Mouse (Mus musculus) limb, embryonic 11.5 days (tissue): ENCODE results near the gene St3gal4. TPM values are rescaled to one million over a fixed set of nuclear protein-coding genes. Genes with fewer than 3 reads are reported as not detected.

Source experiments
- ATAC-seq: fragments of 200-750 bp; cut with Nextera tagmentation; 2 replicates; pipeline ENCODE4 v1.8.0; 2017; ENCODE audit warnings: low read depth; ENCODE audit not compliant: insufficient number of reproducible peaks, low FRiP score, low TSS enrichment
- DNase-seq: peaks from one replicate; pipeline ENCODE4 v3.0.0-alpha.2; 2015; ENCODE audit warnings: low spot score
- H3K27ac ChIP-seq: fragments of 300-500 bp; sonication (generic); replicated peaks from 2 replicates; pipeline ENCODE4 v1.5.1; 2014; ENCODE audit warnings: low read depth, mild to moderate bottlenecking, low read length
- H3K27me3 ChIP-seq: fragments of 300-500 bp; sonication (generic); 2 replicates; pipeline ENCODE4 v1.6.1; 2014; ENCODE audit warnings: mild to moderate bottlenecking, low read length, mixed read lengths; ENCODE audit not compliant: control insufficient read depth, insufficient read depth
- H3K36me3 ChIP-seq: fragments of 300-500 bp; sonication (generic); 2 replicates; pipeline ENCODE4 v1.6.1; 2014; ENCODE audit warnings: mild to moderate bottlenecking, low read length, moderate library complexity, mixed read lengths; ENCODE audit not compliant: control insufficient read depth, insufficient read depth
- H3K4me1 ChIP-seq: fragments of 300-500 bp; sonication (generic); 2 replicates; pipeline ENCODE4 v1.6.1; 2014; ENCODE audit warnings: low read length, mixed read lengths; ENCODE audit not compliant: control insufficient read depth, insufficient read depth
- H3K4me2 ChIP-seq: fragments of 300-500 bp; sonication (generic); 2 replicates; pipeline ENCODE4 v1.6.1; 2014; ENCODE audit warnings: low read depth, mild to moderate bottlenecking, moderate library complexity; ENCODE audit not compliant: severe bottlenecking
- H3K4me3 ChIP-seq: fragments of 300-500 bp; sonication (generic); 2 replicates; pipeline ENCODE4 v1.5.1; 2014; ENCODE audit warnings: low read depth, low read length
- H3K9ac ChIP-seq: fragments of 300-500 bp; sonication (generic); 2 replicates; pipeline ENCODE4 v1.6.1; 2014; ENCODE audit warnings: mild to moderate bottlenecking, low read length
- H3K9me3 ChIP-seq: fragments of 300-500 bp; sonication (generic); 2 replicates; pipeline ENCODE4 v1.6.1; 2016; ENCODE audit warnings: low read length; ENCODE audit not compliant: control insufficient read depth
- WGBS: fragments of 180-500 bp; shearing (Covaris S2); extraction: QIAGEN DNeasy Blood & Tissue Kit; methylation state at CpG from one replicate; pipeline ENCODE4 v1.1.7; 2014; 5-methylcytosine and 5-hydroxymethylcytosine counted together
- polyA plus RNA-seq: library from polyadenylated mRNA; unstranded; fragments of >200 nt; fragmentation: Nextera tagmentation; extraction: Ambion mirVana; gene quantifications from 2 replicates; pipeline ENCODE4 v1.2.1, GENCODE M21; 2014

St3gal4 gene
- polyA plus RNA-seq, 1 experiment from 2014 or later = 25.6 TPM

DNA sequence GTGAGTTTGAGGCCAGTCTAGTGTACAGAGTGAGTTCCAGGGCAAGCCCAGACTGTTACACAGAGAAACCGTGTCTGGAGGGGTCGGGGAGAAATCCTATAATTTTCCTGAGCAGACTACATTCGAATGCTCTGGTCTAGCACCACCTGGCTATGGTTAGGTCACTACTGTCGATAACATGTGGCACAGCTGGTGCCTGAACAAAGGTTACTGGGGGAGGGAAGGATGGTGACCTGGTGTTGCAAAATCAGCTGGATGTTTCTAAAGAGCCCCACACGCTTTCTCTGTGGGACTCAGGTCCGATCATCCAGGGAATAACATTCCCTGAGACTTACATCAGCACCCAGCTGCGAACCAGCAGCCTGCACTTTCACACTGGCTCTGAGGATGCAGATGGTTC, 19.0 kb upstream of the St3gal4 start:
- Histone ChIP-seq H3K9ac (no peak overlapping the region), H3K36me3 (no peaks in the 10 kb centered on the region; the same call in 1 of the 2 replicates), H3K9me3 (no peaks in the 10 kb centered on the region)

DNA sequence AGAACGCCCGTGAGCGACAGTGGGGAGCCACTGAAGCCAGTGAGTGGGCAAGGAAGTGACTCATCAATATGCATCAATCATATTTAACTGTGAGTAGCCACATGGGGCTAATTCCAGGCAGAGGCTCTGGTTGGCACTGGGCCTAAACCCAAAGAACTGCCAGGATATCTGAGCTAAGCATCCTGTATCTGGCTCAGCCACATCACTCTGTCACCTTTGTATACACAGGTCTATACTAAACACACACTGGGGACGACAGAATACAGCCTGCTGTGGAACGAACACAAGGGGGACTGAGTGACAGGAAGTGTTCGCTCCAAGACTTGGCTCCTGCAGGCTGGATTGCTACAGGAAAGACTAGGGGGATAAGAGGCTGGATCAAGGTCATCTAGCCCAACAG, 16.5 kb upstream of the St3gal4 start:
- DNase-seq = no peak

More for the DNA sequence above, 19.0 kb upstream of the St3gal4 start:
- WGBS = 62% methylated on average over 7 of the region's 7 CpGs
- H3K27me3 ChIP-seq = no peaks in the 10 kb centered on the region
- H3K27ac ChIP-seq = no peak overlapping the region; the same call in 1 of the 2 replicates
- H3K4me1 ChIP-seq = no peaks in the 10 kb centered on the region
- no peak for ATAC-seq
- no peak overlapping the region for H3K4me2 ChIP-seq
- DNase-seq = no peak
- no peak overlapping the region for H3K4me3 ChIP-seq

DNA sequence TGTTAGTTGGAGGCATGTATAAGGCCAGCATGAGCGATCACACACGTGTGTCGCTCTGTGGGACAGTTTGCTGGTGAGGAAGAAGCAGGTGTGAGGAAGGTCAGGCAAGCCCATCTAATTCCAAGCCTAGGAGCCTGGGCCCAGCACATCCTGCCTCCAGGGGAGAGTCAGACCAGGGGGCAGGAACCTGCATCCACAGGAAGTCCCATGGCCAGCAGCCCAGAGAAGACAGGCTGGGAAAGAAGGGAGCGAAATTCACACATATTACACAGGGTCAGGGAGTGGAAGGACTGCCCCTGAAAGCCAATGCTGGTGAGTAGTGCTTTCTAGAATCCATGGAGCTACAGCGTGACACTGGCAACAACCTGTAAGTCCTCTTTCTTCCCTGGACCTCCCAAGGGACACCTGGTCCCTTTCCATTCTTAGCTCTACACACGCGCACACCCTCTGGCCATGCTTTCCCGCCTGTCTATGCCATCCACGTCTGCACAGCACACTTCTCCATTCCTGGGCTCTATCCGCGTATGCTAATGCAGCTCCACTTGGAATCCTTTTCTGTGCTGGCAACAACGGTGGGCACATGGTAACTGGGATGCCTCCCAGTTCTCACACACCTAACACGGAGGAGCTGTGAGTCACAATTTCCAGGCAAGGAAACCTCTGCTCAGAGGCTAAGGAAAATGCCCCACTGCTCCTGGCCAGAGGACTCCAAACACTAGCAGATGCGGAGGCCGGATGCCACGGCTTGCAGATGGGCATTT, 12.7 kb upstream of the St3gal4 start:
- Histone ChIP-seq H3K27ac (no peak overlapping the region), H3K27me3 (no peaks in the 10 kb centered on the region), H3K36me3 (peaks cover 2% of the 10 kb centered on the region; the same call in 1 of the 2 replicates), H3K9ac (no peak overlapping the region), H3K4me3 (no peak overlapping the region), H3K4me2 (no peak overlapping the region), H3K9me3 (0 out of 2 replicates have a peak, but pooled peaks cover 2% of the 10 kb centered on the region), H3K4me1 (no peaks in the 10 kb centered on the region)
- no peak for ATAC-seq
- 91% methylated on average over 16 of the region's 16 CpGs for WGBS
- no peak for DNase-seq

More for the DNA sequence above, 16.5 kb upstream of the St3gal4 start:
- no peak for ATAC-seq
- H3K4me3 ChIP-seq = no peak overlapping the region
- WGBS = 82% methylated on average over 6 of the region's 6 CpGs
- no peaks in the 10 kb centered on the region for H3K4me1 ChIP-seq
- H3K9me3 ChIP-seq = no peaks in the 10 kb centered on the region
- H3K27ac ChIP-seq = no peak overlapping the region
- H3K27me3 ChIP-seq = no peaks in the 10 kb centered on the region
- H3K36me3 ChIP-seq = no peaks in the 10 kb centered on the region; the same call in 1 of the 2 replicates
- no peak overlapping the region for H3K4me2 ChIP-seq
- no peak overlapping the region for H3K9ac ChIP-seq

DNA sequence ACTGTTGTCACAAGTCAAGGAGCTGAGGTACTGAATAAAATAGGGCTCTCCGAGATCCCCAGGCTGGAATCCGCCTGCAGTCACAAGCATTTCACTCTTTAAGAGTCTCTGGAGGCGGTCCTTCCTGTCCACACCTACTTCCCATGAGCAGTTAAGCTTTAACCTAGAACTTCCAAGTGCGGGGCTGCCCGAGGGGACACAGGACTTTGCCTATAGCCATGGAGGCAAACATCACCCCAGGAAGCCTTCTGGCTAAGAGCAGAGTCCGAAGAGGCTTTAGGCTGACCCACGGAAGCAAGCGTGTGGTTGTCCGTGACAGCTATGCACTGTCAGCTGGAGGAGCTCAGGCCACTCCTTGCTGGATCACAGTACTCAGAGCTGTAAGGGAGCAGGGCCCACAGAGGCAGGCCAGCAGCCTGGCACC, 9.9 kb upstream of the St3gal4 start:
- 89% methylated on average over 9 of the region's 9 CpGs for WGBS
- Histone ChIP-seq H3K27ac (no peak overlapping the region), H3K9ac (no peak overlapping the region), H3K4me1 (no peaks in the 10 kb centered on the region), H3K27me3 (no peaks in the 10 kb centered on the region), H3K9me3 (0 out of 2 replicates have a peak, but pooled peaks cover 2% of the 10 kb centered on the region), H3K4me3 (no peak overlapping the region), H3K4me2 (no peak overlapping the region), H3K36me3 (peaks cover 2% of the 10 kb centered on the region; the same call in 1 of the 2 replicates)
- DNase-seq (no peak), ATAC-seq (no peak)

DNA sequence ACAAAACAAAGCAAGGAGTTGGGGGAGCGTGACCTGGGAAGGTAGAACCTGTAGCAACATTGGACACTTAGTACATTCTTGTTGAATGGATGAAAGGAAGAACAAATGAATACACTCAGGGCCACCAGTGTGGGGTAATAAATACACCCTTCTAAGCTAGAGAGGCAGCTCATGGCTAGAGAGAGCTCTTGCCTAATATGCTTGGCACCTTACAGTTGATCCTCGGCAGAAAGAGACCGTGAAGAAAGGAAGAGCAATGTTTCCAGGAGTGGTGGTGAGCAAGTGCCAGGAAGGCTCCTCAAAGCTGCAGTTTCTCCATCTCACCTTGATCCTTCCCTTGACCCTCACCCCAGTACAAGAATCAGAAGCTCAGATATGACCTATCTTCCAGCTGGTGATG, 9.5 kb upstream of the St3gal4 start:
- Histone ChIP-seq H3K4me1 (no peaks in the 10 kb centered on the region), H3K27ac (no peak overlapping the region), H3K9me3 (0 out of 2 replicates have a peak, but pooled peaks cover 2% of the 10 kb centered on the region), H3K27me3 (no peaks in the 10 kb centered on the region), H3K36me3 (peaks cover 2% of the 10 kb centered on the region), H3K9ac (no peak overlapping the region), H3K4me2 (no peak overlapping the region), H3K4me3 (no peak overlapping the region)
- WGBS = 95% methylated on average over 3 of the region's 3 CpGs
- no peak for DNase-seq
- no peak for ATAC-seq

DNA sequence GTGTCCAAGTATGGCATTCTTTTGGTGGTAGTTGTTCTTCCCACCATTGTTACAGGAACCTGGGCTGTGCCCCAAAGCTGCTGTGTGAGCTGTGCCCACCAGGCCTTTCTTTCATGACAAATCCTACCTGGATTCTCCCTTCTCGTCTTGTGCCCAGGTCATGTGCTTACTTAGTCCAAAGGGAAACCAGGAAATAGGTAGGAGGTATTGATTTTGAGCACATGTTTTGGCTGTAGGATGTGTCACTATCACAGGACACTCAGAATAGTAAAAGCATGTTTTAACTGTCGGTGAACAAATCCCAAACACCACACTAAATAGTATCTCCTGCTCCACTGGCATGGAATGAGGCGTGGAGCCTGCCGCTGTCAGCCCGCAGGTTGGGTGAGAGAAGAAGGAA, 8.5 kb upstream of the St3gal4 start:
- Histone ChIP-seq H3K4me2 (no peak overlapping the region), H3K27ac (no peak overlapping the region), H3K9ac (no peak overlapping the region), H3K9me3 (0 out of 2 replicates have a peak, but pooled peaks cover 2% of the 10 kb centered on the region), H3K27me3 (no peaks in the 10 kb centered on the region), H3K4me1 (no peaks in the 10 kb centered on the region), H3K36me3 (peaks cover 2% of the 10 kb centered on the region), H3K4me3 (no peak overlapping the region)
- DNase-seq = no peak
- WGBS = 94% methylated on average over 5 of the region's 5 CpGs
- no peak for ATAC-seq

DNA sequence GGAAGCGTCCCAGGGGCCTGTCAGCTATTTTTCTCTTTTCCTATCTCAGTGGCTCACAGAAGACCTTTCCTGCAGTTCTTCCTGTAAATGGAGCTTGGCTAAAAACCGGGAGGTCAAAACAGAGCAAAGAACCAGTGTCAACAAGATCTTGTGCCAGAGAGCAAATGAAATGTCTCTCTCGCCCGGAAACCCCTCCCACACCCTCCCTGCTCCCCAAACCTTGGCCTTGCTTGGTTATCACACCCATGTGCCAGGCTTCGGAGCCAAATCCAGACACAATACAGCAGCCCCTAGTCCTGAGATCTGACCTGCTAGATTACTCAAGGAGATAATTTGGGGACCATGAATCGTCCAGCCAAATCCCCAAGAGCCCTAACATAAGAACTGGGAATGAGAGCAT, 8.1 kb upstream of the St3gal4 start:
- WGBS = 88% methylated on average over 6 of the region's 6 CpGs

DNA sequence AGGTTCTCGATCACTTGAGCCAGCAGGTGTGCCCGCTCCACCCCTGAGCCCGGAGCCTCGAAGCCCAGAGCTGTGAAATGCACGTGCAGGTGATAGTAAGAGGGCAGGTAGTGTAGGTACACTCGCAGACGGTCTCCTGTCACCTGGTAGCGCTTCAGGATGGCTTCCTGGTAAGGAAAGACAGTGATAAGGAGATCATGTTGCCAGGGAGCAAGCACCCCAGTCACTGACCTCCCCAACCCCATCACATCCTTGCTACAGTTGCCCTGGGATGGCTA, 5.5 kb upstream of the St3gal4 start:
- Histone ChIP-seq H3K9me3 (no peaks in the 10 kb centered on the region), H3K36me3 (peaks cover 2% of the 10 kb centered on the region; the same call in 1 of the 2 replicates), H3K4me2 (no peak overlapping the region), H3K9ac (no peak overlapping the region), H3K27ac (no peak overlapping the region), H3K27me3 (no peaks in the 10 kb centered on the region), H3K4me3 (no peak overlapping the region), H3K4me1 (no peaks in the 10 kb centered on the region)
- no peak for ATAC-seq
- 94% methylated on average over 8 of the region's 8 CpGs for WGBS
- no peak for DNase-seq

More for the DNA sequence above, 8.1 kb upstream of the St3gal4 start:
- H3K9me3 ChIP-seq = 0 out of 2 replicates have a peak, but pooled peaks cover 2% of the 10 kb centered on the region
- DNase-seq (no peak), ATAC-seq (no peak)
- H3K27ac ChIP-seq = no peak overlapping the region
- no peak overlapping the region for H3K9ac ChIP-seq
- H3K27me3 ChIP-seq = no peaks in the 10 kb centered on the region
- no peak overlapping the region for H3K4me3 ChIP-seq
- H3K4me1 ChIP-seq = no peaks in the 10 kb centered on the region
- H3K4me2 ChIP-seq = no peak overlapping the region
- H3K36me3 ChIP-seq = peaks cover 2% of the 10 kb centered on the region
